Mouse (Mus musculus): ENCODE measurements around the gene Gm4763. TPM values are rescaled to one million over a fixed set of nuclear protein-coding genes. Genes with fewer than 3 reads are reported as not detected.
"Not testable (repeated sequence)": the region's sequence is repeated elsewhere in the genome, so short reads cannot be mapped to it uniquely, and the experiment has no call there.

The Gm4763 gene
- polyA plus RNA-seq, 1 experiment from 2014 or later: not detected

DNA sequence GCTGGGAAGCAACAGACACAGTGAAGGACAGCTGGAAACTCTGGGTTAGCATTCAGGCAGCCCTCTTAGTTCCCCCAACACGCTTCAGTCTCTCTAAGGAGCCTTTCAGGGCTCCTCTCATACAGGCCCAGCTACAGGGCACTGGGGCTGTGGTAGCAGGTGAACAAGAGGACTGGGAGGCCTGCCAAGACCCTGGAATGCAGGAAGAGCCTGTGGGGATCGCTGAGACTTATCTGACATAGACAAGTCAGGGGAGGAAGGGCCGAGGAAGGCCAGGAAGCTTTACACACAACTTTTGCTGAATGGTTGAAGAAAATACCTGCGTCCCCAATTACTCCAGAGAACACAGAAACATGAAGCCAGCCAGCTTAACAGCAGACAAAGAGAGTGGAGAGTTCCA lies 24.0 kb upstream of the Gm4763 start:
- H3K36me3 ChIP-seq (ENCODE audit: insufficient read depth, low read length): no peaks in the 10 kb centered on the region
- no peaks in the 10 kb centered on the region for H3K27me3 ChIP-seq (ENCODE audit: insufficient read depth, low read length)
- no peak overlapping the region for H3K4me3 ChIP-seq (ENCODE audit: low read length)
- no peak overlapping the region for H3K4me2 ChIP-seq (replicated peaks; ENCODE audit: low read depth, low read length)
- no peak overlapping the region for H3K9ac ChIP-seq (replicated peaks; ENCODE audit: low read length)
- H3K27ac ChIP-seq (ENCODE audit: low read length): no peak overlapping the region
- 0 out of 2 replicates have a peak, but pooled peaks have one; percentile 22 for ATAC-seq (ENCODE audit: low FRiP score, low TSS enrichment)
- H3K9me3 ChIP-seq (ENCODE audit: low read length): no peaks in the 10 kb centered on the region
- H3K4me1 ChIP-seq (ENCODE audit: insufficient read depth, low read length): peaks cover 13% of the 10 kb centered on the region
- WGBS: 37% methylated on average over 4 of the region's 4 CpGs

DNA sequence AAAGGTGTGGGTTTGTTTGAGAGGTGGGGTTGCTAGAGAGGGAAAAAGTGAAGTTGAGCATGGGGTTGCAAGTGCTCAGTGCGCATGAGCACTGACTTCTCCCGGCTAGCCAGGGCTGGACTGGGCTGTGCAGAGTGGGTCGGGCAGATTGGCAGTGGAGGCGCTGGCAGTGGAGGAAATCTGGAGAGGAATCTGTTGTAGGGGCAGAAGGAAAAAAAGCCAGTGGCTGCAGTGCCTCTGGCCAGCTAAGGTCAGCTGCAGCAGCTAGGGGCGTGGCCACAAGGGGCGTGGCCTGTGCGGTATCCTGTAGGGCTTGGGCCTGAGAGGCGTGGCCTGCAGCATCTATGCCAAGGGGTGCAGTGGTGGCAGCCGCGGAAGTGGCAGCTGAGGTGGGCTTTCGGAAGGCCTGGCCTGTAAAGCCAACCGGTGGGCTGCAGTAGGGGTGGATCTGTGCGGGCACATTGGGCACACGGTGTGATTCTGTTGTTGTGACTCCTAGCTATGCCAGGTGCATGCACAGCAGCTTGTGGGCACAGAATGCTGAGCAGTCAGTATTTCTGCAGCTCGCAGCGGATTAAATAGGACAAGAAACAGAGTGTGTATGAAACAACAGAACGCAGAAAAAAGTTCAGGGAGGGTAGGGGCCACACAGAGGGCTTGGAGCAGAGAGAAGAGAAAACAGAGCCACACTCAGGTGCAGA lies 9.4 kb upstream of the Gm4763 start:
- peak; percentile 82 for ATAC-seq (ENCODE audit: low FRiP score, low TSS enrichment)
- WGBS: 17% methylated on average over 17 of the region's 17 CpGs
- Histone ChIP-seq H3K4me2 (replicated peaks; ENCODE audit: low read depth, low read length) (peak overlapping the region; percentile 21), H3K27me3 (ENCODE audit: insufficient read depth, low read length) (no peaks in the 10 kb centered on the region), H3K9ac (replicated peaks; ENCODE audit: low read length) (no peak overlapping the region), H3K4me3 (ENCODE audit: low read length) (no peak overlapping the region), H3K9me3 (ENCODE audit: low read length) (peaks cover 1% of the 10 kb centered on the region; the same call in 1 of the 2 replicates), H3K36me3 (ENCODE audit: insufficient read depth, low read length) (no peaks in the 10 kb centered on the region), H3K4me1 (ENCODE audit: insufficient read depth, low read length) (peaks cover 4% of the 10 kb centered on the region), H3K27ac (ENCODE audit: low read length) (no peak overlapping the region)

DNA sequence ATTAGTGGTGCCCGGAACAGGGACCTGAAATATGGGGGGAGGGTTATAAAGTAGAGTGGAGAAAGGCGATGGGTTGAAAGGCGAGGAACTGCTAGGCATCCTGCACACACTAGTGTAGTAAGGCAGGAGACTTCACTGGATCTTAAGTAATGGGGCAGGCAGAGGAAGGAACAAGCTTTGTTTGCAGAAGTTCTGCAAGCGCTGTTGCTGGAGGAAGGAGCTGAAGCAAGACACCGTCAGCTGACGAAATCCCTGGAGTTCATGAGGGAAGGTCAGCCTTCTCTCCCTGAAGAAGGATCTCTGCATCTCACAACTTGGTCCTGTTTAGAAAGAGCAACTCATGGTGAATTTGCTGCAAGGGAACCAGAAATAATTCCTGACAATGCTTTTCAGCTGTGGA lies 11.7 kb downstream of the Gm4763 start:
- WGBS: 75% methylated on average over 6 of the region's 6 CpGs
- no peak for ATAC-seq (ENCODE audit: low FRiP score, low TSS enrichment)
- H3K9ac ChIP-seq (replicated peaks; ENCODE audit: low read length): no peak overlapping the region
- no peak overlapping the region for H3K4me3 ChIP-seq (ENCODE audit: low read length)
- no peaks in the 10 kb centered on the region for H3K9me3 ChIP-seq (ENCODE audit: low read length)
- no peak overlapping the region for H3K27ac ChIP-seq (ENCODE audit: low read length)
- no peaks in the 10 kb centered on the region for H3K36me3 ChIP-seq (ENCODE audit: insufficient read depth, low read length)
- no peaks in the 10 kb centered on the region for H3K27me3 ChIP-seq (ENCODE audit: insufficient read depth, low read length)
- H3K4me1 ChIP-seq (ENCODE audit: insufficient read depth, low read length): no peaks in the 10 kb centered on the region
- no peak overlapping the region for H3K4me2 ChIP-seq (replicated peaks; ENCODE audit: low read depth, low read length)

DNA sequence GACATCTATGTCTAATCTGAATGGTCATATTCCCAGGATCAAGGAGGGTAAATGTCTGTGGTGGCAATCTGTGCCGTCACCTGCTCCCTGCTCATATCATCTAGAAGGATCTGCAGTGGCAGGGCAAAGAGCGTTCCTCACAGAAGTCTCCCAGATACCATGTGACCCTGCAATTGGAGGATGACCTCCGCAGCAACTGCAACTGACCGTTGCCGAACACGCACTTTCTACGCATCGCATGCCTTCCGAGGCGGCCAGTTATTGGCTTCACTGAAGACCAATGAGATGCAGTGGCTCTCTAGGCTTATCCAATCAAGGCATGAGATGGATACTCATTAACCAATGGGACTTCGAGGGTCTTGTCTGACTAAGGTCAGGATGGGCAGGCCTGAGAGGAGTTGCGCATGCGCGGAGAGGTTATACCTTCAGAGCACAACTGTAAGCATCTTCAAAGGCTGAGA lies 17.8 kb downstream of the Gm4763 start, which contains the start of gene BC049730:
TSS of gene BC049730 (plus strand) at position 411 of the 461 bp plus-strand sequence.
- no peak for ATAC-seq (ENCODE audit: low FRiP score, low TSS enrichment)
- WGBS: 90% methylated on average over 14 of the region's 14 CpGs
- no peak within 1 kb of the TSS for H3K4me3 ChIP-seq (ENCODE audit: low read length)

DNA sequence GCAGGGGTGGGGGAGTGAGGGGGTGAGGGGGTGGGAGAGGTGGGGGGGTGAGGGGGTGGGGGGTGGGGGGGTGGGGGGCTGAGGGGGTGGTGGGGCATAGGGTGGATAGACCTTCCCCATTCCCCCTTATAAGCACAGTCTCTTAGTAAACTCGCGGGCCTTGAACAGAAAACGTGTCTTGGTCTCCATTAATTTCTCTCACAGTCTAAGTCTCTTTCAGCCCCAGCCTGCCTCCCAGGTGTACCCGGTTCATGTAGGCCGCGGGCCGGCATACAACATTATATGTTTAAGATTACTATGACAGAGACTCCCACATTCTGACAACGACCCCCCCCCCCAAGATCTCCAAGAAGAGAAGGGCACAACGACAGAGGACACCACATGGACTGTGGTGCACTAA lies 23.9 kb downstream of the Gm4763 start:
- H3K4me1 ChIP-seq (ENCODE audit: insufficient read depth, low read length); H3K9ac ChIP-seq (replicated peaks; ENCODE audit: low read length); H3K36me3 ChIP-seq (ENCODE audit: insufficient read depth, low read length); ATAC-seq (ENCODE audit: low FRiP score, low TSS enrichment); H3K27ac ChIP-seq (ENCODE audit: low read length); H3K27me3 ChIP-seq (ENCODE audit: insufficient read depth, low read length); H3K4me3 ChIP-seq (ENCODE audit: low read length); H3K9me3 ChIP-seq (ENCODE audit: low read length); H3K4me2 ChIP-seq (replicated peaks; ENCODE audit: low read depth, low read length): not testable (repeated sequence)
- WGBS: 84% methylated on average over 9 of the region's 9 CpGs

More for the DNA sequence above, 17.8 kb downstream of the Gm4763 start, which contains the start of gene BC049730:
- Histone ChIP-seq H3K27me3 (ENCODE audit: insufficient read depth, low read length) (no peaks in the 10 kb centered on the region), H3K4me1 (ENCODE audit: insufficient read depth, low read length) (no peaks in the 10 kb centered on the region), H3K9me3 (ENCODE audit: low read length) (no peaks in the 10 kb centered on the region), H3K4me2 (replicated peaks; ENCODE audit: low read depth, low read length) (no peak within 1 kb of the TSS), H3K27ac (ENCODE audit: low read length) (no peak within 1 kb of the TSS), H3K36me3 (ENCODE audit: insufficient read depth, low read length) (no peaks in the 10 kb centered on the region), H3K9ac (replicated peaks; ENCODE audit: low read length) (no peak within 1 kb of the TSS)

DNA sequence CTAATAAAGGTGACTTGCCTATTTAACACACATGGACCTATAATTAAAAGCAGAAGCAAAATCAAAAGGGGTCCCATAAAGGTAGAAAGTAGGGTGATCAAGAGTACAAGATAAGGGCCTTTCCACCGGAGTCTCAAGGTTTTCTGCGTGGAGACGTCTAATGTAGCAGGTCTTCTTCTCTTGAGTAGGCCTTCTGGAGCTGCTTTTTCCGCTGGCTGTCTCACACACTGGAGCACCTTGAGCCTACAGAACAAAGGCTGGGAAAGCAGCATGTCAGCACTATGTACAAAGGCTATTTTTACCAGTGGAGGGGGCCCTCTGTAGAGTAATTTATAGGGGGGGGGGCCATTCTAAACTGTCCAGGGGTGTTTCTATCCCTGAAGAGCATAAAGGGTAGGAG lies 28.8 kb downstream of the Gm4763 start:
- H3K27ac ChIP-seq (ENCODE audit: low read length); H3K9ac ChIP-seq (replicated peaks; ENCODE audit: low read length); ATAC-seq (ENCODE audit: low FRiP score, low TSS enrichment); H3K9me3 ChIP-seq (ENCODE audit: low read length); H3K4me2 ChIP-seq (replicated peaks; ENCODE audit: low read depth, low read length); H3K4me1 ChIP-seq (ENCODE audit: insufficient read depth, low read length); H3K4me3 ChIP-seq (ENCODE audit: low read length); H3K36me3 ChIP-seq (ENCODE audit: insufficient read depth, low read length); H3K27me3 ChIP-seq (ENCODE audit: insufficient read depth, low read length): not testable (repeated sequence)
- WGBS: 93% methylated on average over 4 of the region's 4 CpGs

DNA sequence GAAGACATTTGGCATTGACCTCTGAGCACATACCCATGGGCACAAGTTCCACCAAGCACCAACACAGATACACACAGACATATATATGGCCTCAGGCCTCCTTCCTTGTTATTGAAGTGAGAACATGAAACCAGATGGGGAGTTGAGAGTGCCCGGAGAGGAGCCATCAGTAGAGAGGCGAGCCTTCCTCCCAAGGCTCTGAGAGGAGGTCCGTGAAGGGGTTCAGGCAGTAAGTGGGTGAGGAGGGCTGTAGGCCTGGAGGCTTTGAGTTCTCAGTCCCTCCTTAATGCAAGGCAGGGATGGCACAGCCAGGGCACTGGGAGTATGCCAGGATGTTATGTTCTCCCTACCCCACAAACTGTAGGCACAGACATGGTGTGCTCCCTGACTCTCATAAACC lies 34.0 kb downstream of the Gm4763 start:
- not testable (repeated sequence) for ATAC-seq (ENCODE audit: low FRiP score, low TSS enrichment); H3K4me2 ChIP-seq (replicated peaks; ENCODE audit: low read depth, low read length); H3K4me3 ChIP-seq (ENCODE audit: low read length); H3K36me3 ChIP-seq (ENCODE audit: insufficient read depth, low read length); H3K9ac ChIP-seq (replicated peaks; ENCODE audit: low read length); H3K4me1 ChIP-seq (ENCODE audit: insufficient read depth, low read length); H3K27me3 ChIP-seq (ENCODE audit: insufficient read depth, low read length); H3K27ac ChIP-seq (ENCODE audit: low read length); H3K9me3 ChIP-seq (ENCODE audit: low read length)
- WGBS: 79% methylated on average over 3 of the region's 3 CpGs

DNA sequence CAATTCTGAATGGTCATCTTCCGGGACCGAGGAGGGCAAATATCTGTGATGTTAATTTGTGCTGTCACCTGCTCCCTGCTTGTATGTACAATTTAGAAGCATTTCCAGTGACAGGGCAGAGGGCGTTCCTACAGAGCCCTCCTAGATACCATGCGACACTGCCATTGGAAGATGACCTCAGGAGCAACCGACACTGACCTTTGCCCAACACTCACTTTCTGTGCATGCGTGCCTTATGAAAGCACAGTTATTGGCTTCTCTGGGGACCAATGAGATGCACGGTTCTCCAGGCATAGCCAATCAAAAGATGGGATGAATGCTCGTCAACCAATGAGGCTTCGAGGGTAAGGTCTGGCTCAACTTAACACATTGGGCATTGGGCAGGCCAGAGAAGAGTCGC lies 39.2 kb downstream of the Gm4763 start:
- H3K27ac ChIP-seq (ENCODE audit: low read length); H3K9me3 ChIP-seq (ENCODE audit: low read length); H3K36me3 ChIP-seq (ENCODE audit: insufficient read depth, low read length); H3K4me1 ChIP-seq (ENCODE audit: insufficient read depth, low read length); H3K4me3 ChIP-seq (ENCODE audit: low read length); H3K9ac ChIP-seq (replicated peaks; ENCODE audit: low read length); H3K4me2 ChIP-seq (replicated peaks; ENCODE audit: low read depth, low read length); ATAC-seq (ENCODE audit: low FRiP score, low TSS enrichment); H3K27me3 ChIP-seq (ENCODE audit: insufficient read depth, low read length): not testable (repeated sequence)
- 87% methylated on average over 10 of the region's 10 CpGs for WGBS

DNA sequence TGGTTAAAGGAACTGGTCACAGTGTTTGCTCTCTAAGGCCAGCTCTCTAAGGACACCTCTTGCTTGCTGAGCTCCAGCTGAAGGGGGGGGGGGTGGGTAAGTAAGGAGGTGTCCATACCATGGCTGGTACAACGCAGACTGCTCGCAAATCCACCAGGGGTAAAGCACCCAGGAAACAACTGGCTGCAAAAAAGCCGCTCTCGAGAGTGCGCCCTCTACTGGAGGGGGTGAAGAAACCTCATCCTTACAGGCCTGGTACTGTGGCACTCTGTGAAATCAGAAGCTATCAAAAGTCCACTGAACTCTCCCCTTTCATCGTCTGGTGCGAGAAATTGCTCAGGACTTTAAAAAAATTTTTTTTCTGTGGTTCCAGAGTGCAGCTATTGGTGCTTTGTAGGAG lies 42.6 kb downstream of the Gm4763 start:
- not testable (repeated sequence) for H3K27me3 ChIP-seq (ENCODE audit: insufficient read depth, low read length); H3K4me1 ChIP-seq (ENCODE audit: insufficient read depth, low read length); H3K9ac ChIP-seq (replicated peaks; ENCODE audit: low read length); H3K9me3 ChIP-seq (ENCODE audit: low read length); ATAC-seq (ENCODE audit: low FRiP score, low TSS enrichment); H3K4me3 ChIP-seq (ENCODE audit: low read length); H3K4me2 ChIP-seq (replicated peaks; ENCODE audit: low read depth, low read length); H3K27ac ChIP-seq (ENCODE audit: low read length); H3K36me3 ChIP-seq (ENCODE audit: insufficient read depth, low read length)
- 78% methylated on average over 7 of the region's 7 CpGs for WGBS

DNA sequence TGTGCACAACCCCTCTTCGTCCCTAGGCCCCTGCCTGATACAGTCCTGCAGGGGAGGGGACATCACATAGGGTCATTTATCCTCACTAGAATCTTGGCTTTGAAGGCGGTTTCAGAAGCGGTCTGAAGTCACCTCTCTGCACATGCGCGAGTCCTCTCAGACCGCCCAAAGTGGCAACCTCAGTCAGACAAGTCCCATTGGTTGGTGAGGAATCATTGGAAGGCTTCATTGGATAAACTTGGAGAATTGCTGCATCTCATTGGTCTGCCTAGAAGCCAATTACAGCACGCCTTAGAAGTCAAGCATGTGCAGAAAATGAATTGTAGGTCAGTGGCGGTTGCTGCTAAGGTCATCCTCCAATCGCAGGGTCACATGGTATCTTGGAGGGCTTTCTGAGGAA lies 50.1 kb downstream of the Gm4763 start, which contains the start of gene Tex101:
TSS of gene Tex101 (minus strand) at position 101 of the 400 bp plus-strand sequence.
- no peak within 1 kb of the TSS for H3K27ac ChIP-seq (ENCODE audit: low read length)
- no peak within 1 kb of the TSS for H3K4me2 ChIP-seq (replicated peaks; ENCODE audit: low read depth, low read length)
- H3K9ac ChIP-seq (replicated peaks; ENCODE audit: low read length): no peak within 1 kb of the TSS
- no peaks in the 10 kb centered on the region for H3K4me1 ChIP-seq (ENCODE audit: insufficient read depth, low read length)
- 88% methylated on average over 9 of the region's 9 CpGs for WGBS
- no peaks in the 10 kb centered on the region for H3K27me3 ChIP-seq (ENCODE audit: insufficient read depth, low read length)
- no peak within 1 kb of the TSS for H3K4me3 ChIP-seq (ENCODE audit: low read length)
- H3K9me3 ChIP-seq (ENCODE audit: low read length): no peaks in the 10 kb centered on the region; the same call in 1 of the 2 replicates
- no peaks in the 10 kb centered on the region for H3K36me3 ChIP-seq (ENCODE audit: insufficient read depth, low read length)
- no peak for ATAC-seq (ENCODE audit: low FRiP score, low TSS enrichment)
